Mouse (Mus musculus): ENCODE measurements around the gene Thsd4.

GRCm38 (mm10) chr9:60129235-60129991, 392.4 kb downstream of the Thsd4 start:
- no peak for TF ChIP-seq POLR2A (IDR thresholded peaks at IDR 0.05; ENCODE audit: low read depth, low read length)
- no peak for TF ChIP-seq CTCF (conservative IDR thresholded peaks at IDR 0.05; ENCODE audit: insufficient read depth, insufficient read length, low read depth, low read length)
